ENCODE assay signal across 11 mouse cellular contexts in genomic region chr14:56365292-56365691, GRCm38 (mm10). TPM values are rescaled to one million over a fixed set of nuclear protein-coding genes. Genes with fewer than 3 reads are reported as not detected.
DNase-seq lines count a peak whose midpoint lies in the region; ATAC-seq and TF ChIP-seq lines count a peak whose summit lies in the region.
"Had no signal": no experiment of that assay in that cellular context is flagged by ENCODE, and none has a peak within 500 bp of the region (broad histone marks: within the 10 kb centered on the region; RNA-seq: fewer than 3 reads in every experiment).

No protein-coding gene starts in this region.

- H3K79me2 ChIP-seq in heart, adult 2 months (replicated peaks; ENCODE audit: control insufficient read depth, insufficient read depth, low read length): no peaks in the 10 kb centered on the region

- peak overlapping the region; percentile 49 for H3K4me2 ChIP-seq in heart, postnatal 0 days (ENCODE audit: low read depth, low read length)
- H3K4me2 ChIP-seq in hindbrain, embryonic 14.5 days (replicated peaks): peak overlapping the region; percentile 88
- peak overlapping the region; percentile 58 for H3K4me2 ChIP-seq in midbrain, embryonic 12.5 days (replicated peaks)

- H3K27me3 ChIP-seq in heart, postnatal 0 days (ENCODE audit: control insufficient read depth, insufficient read depth, low read length): peaks cover 50% of the 10 kb centered on the region
- H3K27me3 ChIP-seq in heart, adult 2 months (ENCODE audit: control insufficient read depth, insufficient read depth, low read length): peaks cover 10% of the 10 kb centered on the region
- H3K27me3 ChIP-seq in embryonic facial prominence, embryonic 10.5 days (replicated peaks; ENCODE audit: low read depth, poor library complexity, severe bottlenecking): peaks cover 70% of the 10 kb centered on the region
- H3K27me3 ChIP-seq in hindbrain, embryonic 14.5 days (ENCODE audit: control insufficient read depth, insufficient read depth, low read length): peaks cover 52% of the 10 kb centered on the region
- peaks cover 60% of the 10 kb centered on the region for H3K27me3 ChIP-seq in midbrain, embryonic 12.5 days
- H3K27me3 ChIP-seq: CH12.LX had no signal

- no peak for DNase-seq in heart, postnatal 0 days (ENCODE audit: low spot score)
- no peak for DNase-seq in heart, adult 2 months
- DNase-seq in embryonic facial prominence, embryonic 10.5 days (ENCODE audit: low spot score): no peak
- no peak for DNase-seq in hindbrain, embryonic 14.5 days (ENCODE audit: low spot score)
- no peak for DNase-seq in frontal cortex, postnatal 36 days (ENCODE audit: low spot score in 2 of 2)
- DNase-seq in right cerebral cortex, postnatal 10 days (ENCODE audit: low spot score in 2 of 2): no peak
- no peak for DNase-seq in thymus, postnatal 36 days
- DNase-seq: thymus, postnatal 14 days had no signal

- TF ChIP-seq POLR2A in heart, adult 2 months (IDR thresholded peaks at IDR 0.05; ENCODE audit: insufficient read depth, low read depth, low read length): no peak

- ATAC-seq in heart, postnatal 0 days (ENCODE audit: insufficient read depth, low read depth): no peak
- ATAC-seq in hindbrain, embryonic 14.5 days (ENCODE audit: low FRiP score): no peak
- ATAC-seq in midbrain, embryonic 12.5 days (ENCODE audit: low FRiP score, low read depth): no peak

- WGBS in heart, postnatal 0 days: 28% methylated on average over 8 of the region's 8 CpGs
- 29% methylated on average over 8 of the region's 8 CpGs for WGBS in heart, adult 2 months
- WGBS in embryonic facial prominence, embryonic 10.5 days: 32% methylated on average over 8 of the region's 8 CpGs
- WGBS in hindbrain, embryonic 14.5 days: 28% methylated on average over 8 of the region's 8 CpGs
- 30% methylated on average over 8 of the region's 8 CpGs for WGBS in midbrain, embryonic 12.5 days

- no peak for TF ChIP-seq CTCF in heart, postnatal 0 days (IDR thresholded peaks at IDR 0.05; ENCODE audit: low read depth)
- TF ChIP-seq CTCF in heart, adult 2 months (IDR thresholded peaks at IDR 0.05): no peak

- no peak overlapping the region for H3K9ac ChIP-seq in heart, postnatal 0 days (replicated peaks; ENCODE audit: low read depth, low read length)
- H3K9ac ChIP-seq in heart, adult 2 months (ENCODE audit: low read depth, low read length): no peak overlapping the region
- no peak overlapping the region for H3K9ac ChIP-seq in hindbrain, embryonic 14.5 days
- no peak overlapping the region for H3K9ac ChIP-seq in midbrain, embryonic 12.5 days (replicated peaks)

- intact Hi-C loops in heart, adult 2 months (cut with DNase I): no loop called here

- TF ChIP-seq EP300 in heart, postnatal 0 days (IDR thresholded peaks at IDR 0.05; ENCODE audit: low read depth): no peak
- TF ChIP-seq EP300 in heart, adult 2 months (IDR thresholded peaks at IDR 0.05; ENCODE audit: insufficient read depth, low read depth, low read length): no peak

- H3K4me3 ChIP-seq in heart, postnatal 0 days (ENCODE audit: low read depth, low read length): peak overlapping the region; percentile 38
- H3K4me3 ChIP-seq in heart, adult 2 months: no peak overlapping the region
- peak overlapping the region; percentile 55 for H3K4me3 ChIP-seq in embryonic facial prominence, embryonic 10.5 days
- peak overlapping the region; percentile 48 for H3K4me3 ChIP-seq in hindbrain, embryonic 14.5 days (replicated peaks; ENCODE audit: low read length)
- H3K4me3 ChIP-seq in midbrain, embryonic 12.5 days: peak overlapping the region; percentile 41
- H3K4me3 ChIP-seq: myocyte had no signal

- no peaks in the 10 kb centered on the region for H3K36me3 ChIP-seq in heart, postnatal 0 days (replicated peaks; ENCODE audit: control insufficient read depth, insufficient read depth, low read length)
- no peaks in the 10 kb centered on the region for H3K36me3 ChIP-seq in heart, adult 2 months (ENCODE audit: control insufficient read depth, insufficient read depth, low read length)
- no peaks in the 10 kb centered on the region for H3K36me3 ChIP-seq in embryonic facial prominence, embryonic 10.5 days (replicated peaks)
- no peaks in the 10 kb centered on the region for H3K36me3 ChIP-seq in hindbrain, embryonic 14.5 days (replicated peaks; ENCODE audit: control insufficient read depth, insufficient read depth)
- H3K36me3 ChIP-seq in midbrain, embryonic 12.5 days: no peaks in the 10 kb centered on the region

- 0 out of 2 replicates have a peak, but pooled peaks cover 7% of the 10 kb centered on the region for H3K4me1 ChIP-seq in heart, postnatal 0 days (ENCODE audit: control insufficient read depth, insufficient read depth)
- H3K4me1 ChIP-seq in heart, adult 2 months (ENCODE audit: control insufficient read depth, insufficient read depth, low read length): no peaks in the 10 kb centered on the region
- peaks cover 12% of the 10 kb centered on the region for H3K4me1 ChIP-seq in embryonic facial prominence, embryonic 10.5 days
- no peaks in the 10 kb centered on the region for H3K4me1 ChIP-seq in hindbrain, embryonic 14.5 days (replicated peaks; ENCODE audit: control insufficient read depth, insufficient read depth, low read length)
- peaks cover 11% of the 10 kb centered on the region for H3K4me1 ChIP-seq in midbrain, embryonic 12.5 days

- no peak overlapping the region for H3K27ac ChIP-seq in heart, postnatal 0 days (ENCODE audit: low read depth)
- no peak overlapping the region for H3K27ac ChIP-seq in heart, adult 2 months
- no peak overlapping the region for H3K27ac ChIP-seq in embryonic facial prominence, embryonic 10.5 days (replicated peaks)
- no peak overlapping the region for H3K27ac ChIP-seq in hindbrain, embryonic 14.5 days
- H3K27ac ChIP-seq in midbrain, embryonic 12.5 days (replicated peaks): no peak overlapping the region

- H3K9me3 ChIP-seq in heart, postnatal 0 days (replicated peaks; ENCODE audit: control insufficient read depth, low read length): no peaks in the 10 kb centered on the region
- H3K9me3 ChIP-seq in embryonic facial prominence, embryonic 10.5 days: no peaks in the 10 kb centered on the region
- H3K9me3 ChIP-seq in hindbrain, embryonic 14.5 days (ENCODE audit: control insufficient read depth, low read length): no peaks in the 10 kb centered on the region
- no peaks in the 10 kb centered on the region for H3K9me3 ChIP-seq in midbrain, embryonic 12.5 days

RNA-seq across cellular contexts. Expression of gene Atp12a, which starts 0.4 kb away (rescaled TPM):
- not detected in 2 replicates for total RNA-seq in heart, postnatal 0 days (2014; rRNA removed; ENCODE audit: low replicate concordance)
- polyA plus RNA-seq in heart, postnatal 0 days (2015; fragmentation: Nextera tagmentation; extraction: Ambion mirVana): not detected in 2 replicates
- total RNA-seq in heart, adult 2 months (2021): not detected
- polyA plus RNA-seq in heart, adult 2 months (2012; rRNA removed): not detected in 2 replicates
- 0.05 TPM in 1 of 2 replicates, not detected in the other for polyA plus RNA-seq in embryonic facial prominence, embryonic 10.5 days (2016; fragmentation: Nextera tagmentation; extraction: Ambion mirVana)
- polyA plus RNA-seq in hindbrain, embryonic 14.5 days (2014; fragmentation: Nextera tagmentation; extraction: Ambion mirVana): 0.29 and 0.35 TPM in 2 replicates
- 0.05 and 0.17 TPM in 2 replicates for polyA plus RNA-seq in midbrain, embryonic 12.5 days (2016; fragmentation: Nextera tagmentation; extraction: Ambion mirVana)
- total RNA-seq: CH12.LX had no signal
- polyA plus RNA-seq: myocyte had no signal

RNA-seq across cellular contexts. Expression of gene Rnf17, which starts 37.1 kb away (rescaled TPM):
- total RNA-seq in heart, postnatal 0 days (2014; rRNA removed; ENCODE audit: low replicate concordance): 2.1 TPM in 1 of 2 replicates, not detected in the other
- 1.0 and 1.2 TPM in 2 replicates for polyA plus RNA-seq in heart, postnatal 0 days (2015; fragmentation: Nextera tagmentation; extraction: Ambion mirVana)
- total RNA-seq in heart, adult 2 months (2021): under 1 TPM; 0.29 to 0.34 TPM
- polyA plus RNA-seq in heart, adult 2 months (2012; rRNA removed): 0.06 and 0.09 TPM in 2 replicates
- polyA plus RNA-seq in embryonic facial prominence, embryonic 10.5 days (2016; fragmentation: Nextera tagmentation; extraction: Ambion mirVana): 2.2 and 2.7 TPM in 2 replicates
- 1.2 and 1.8 TPM in 2 replicates for polyA plus RNA-seq in hindbrain, embryonic 14.5 days (2014; fragmentation: Nextera tagmentation; extraction: Ambion mirVana)
- polyA plus RNA-seq in midbrain, embryonic 12.5 days (2016; fragmentation: Nextera tagmentation; extraction: Ambion mirVana): 1.1 and 2.4 TPM in 2 replicates
- total RNA-seq: CH12.LX had no signal
- polyA plus RNA-seq: myocyte had no signal
